Mouse (Mus musculus) stomach, postnatal 0 days (tissue): ENCODE measurements at regions not wholly inside any gene's neighbourhood (a gene's known extent, or its start where the extent isn't known, plus 50 kb on each side); places are given as distances from the start of the nearest gene placed in this dataset.

Experiments used
- CTCF ChIP-seq: IDR thresholded peaks from 2 replicates; pipeline ENCODE4 v1.5.1; 2016; ENCODE audit warnings: antibody characterized with exemption, low read depth, mild to moderate bottlenecking, moderate library complexity
- EP300 ChIP-seq: optimal IDR thresholded peaks from 2 replicates; pipeline ENCODE3; 2016; ENCODE audit warnings: antibody characterized with exemption

GRCm38 (mm10) chr4:101356093-101356953 is 62.8 kb upstream of the Ak4 start:
- TF ChIP-seq CTCF: no peak
- no peak for TF ChIP-seq EP300
